Mouse (Mus musculus) bone marrow macrophage, adult 2 months (primary cell): ENCODE results near the gene H2-D1.

ENCODE experiments used
- CTCF ChIP-seq: IDR thresholded peaks from 2 replicates; pipeline ENCODE4 v1.5.1; 2012; ENCODE audit warnings: low read depth, mild to moderate bottlenecking, low read length, moderate library complexity
- POLR2A ChIP-seq: IDR thresholded peaks from 2 replicates; pipeline ENCODE4 v1.6.1; 2012; ENCODE audit warnings: mild to moderate bottlenecking, low read depth, low read length, borderline replicate concordance

DNA sequence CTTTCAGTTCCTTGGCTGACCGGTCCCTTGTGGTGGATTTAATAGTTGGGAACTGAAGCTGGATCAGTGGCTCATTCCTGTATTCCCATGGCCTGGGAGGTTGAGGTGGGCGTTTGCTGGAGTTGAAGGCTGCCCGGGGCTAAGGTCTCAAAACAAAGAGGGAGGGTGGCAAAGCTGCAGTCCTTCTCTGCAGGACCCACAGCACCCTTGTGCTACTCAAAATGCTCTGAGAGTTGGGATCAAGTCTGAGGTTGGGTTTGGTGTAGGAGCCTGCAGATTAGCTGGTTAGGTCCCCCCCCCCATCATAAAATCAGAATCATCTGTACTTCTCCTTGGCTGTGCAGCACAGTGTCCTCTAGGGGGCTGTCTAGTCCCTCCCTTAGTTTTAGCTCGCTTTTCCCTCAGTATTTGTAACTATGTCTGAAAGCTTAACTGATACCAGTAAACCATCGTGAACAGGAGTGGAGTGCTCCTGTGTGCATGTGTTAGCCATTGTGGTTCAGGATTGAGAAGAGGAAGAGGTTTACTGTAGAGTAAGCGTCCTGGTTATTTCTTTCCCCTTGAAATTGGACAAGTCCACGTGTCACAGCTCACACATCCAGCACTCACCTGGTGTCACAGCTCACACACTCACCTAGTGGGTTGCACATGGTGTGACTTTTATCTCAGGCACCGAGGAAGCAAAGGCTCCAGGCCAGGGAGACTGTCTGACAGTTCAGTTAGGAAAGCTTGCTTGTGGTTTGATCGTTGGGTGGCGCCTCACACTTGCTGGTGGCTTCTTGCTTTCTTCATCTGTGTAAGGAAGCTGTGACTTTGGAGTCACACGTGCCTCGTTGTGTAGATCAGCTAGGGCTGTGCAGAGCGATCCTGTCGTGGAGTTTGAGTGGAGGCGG lies 16.6 kb upstream of the H2-D1 start:
- TF ChIP-seq POLR2A (no peak), CTCF (no peak)
